Mouse (Mus musculus) MEL (cell line): ENCODE data around the gene Gm17651. TPM values are rescaled to one million over a fixed set of nuclear protein-coding genes. Genes with fewer than 3 reads are reported as not detected.
A peak's percentile ranks its signal among the peaks of the same experiment; 100 is the strongest.

Experiments used
- DNase-seq: peaks from one replicate; pipeline ENCODE4 v3.0.0; 2011; ENCODE audit warnings: low read depth, low spot score
- H3K27ac ChIP-seq: 2 replicates; pipeline ENCODE4 v1.5.1; 2012; ENCODE audit warnings: low read depth, mild to moderate bottlenecking, control low read depth, low read length, moderate library complexity; ENCODE audit not compliant: control insufficient read depth
- H3K27me3 ChIP-seq, 2 experiments: fragments of 150-350 bp in 1 of 2; sonication (generic) in 1 of 2; 2 replicates each; pipeline ENCODE4 v1.6.1; 2012; ENCODE audit warnings: low read length in 2 of 2, mild to moderate bottlenecking in 2 of 2, improper control_type of control experiment in 1 of 2, moderate library complexity in 1 of 2; ENCODE audit not compliant: insufficient read depth in 2 of 2, control insufficient read depth in 1 of 2
- H3K36me3 ChIP-seq, 2 experiments: 2 replicates each; pipeline ENCODE4 v1.6.1; 2012 to 2014; ENCODE audit warnings: low read length in 2 of 2, improper control_type of control experiment in 1 of 2, inconsistent platforms in 1 of 2, mild to moderate bottlenecking in 1 of 2; ENCODE audit not compliant: insufficient read depth in 2 of 2, control insufficient read depth in 1 of 2
- H3K4me1 ChIP-seq, 2 experiments: fragments of 150-350 bp in 1 of 2; sonication (generic) in 1 of 2; 2 replicates each; pipeline ENCODE4 v1.6.1; 2012; ENCODE audit warnings: low read length in 2 of 2, improper control_type of control experiment in 1 of 2, mild to moderate bottlenecking in 1 of 2; ENCODE audit not compliant: insufficient read depth in 2 of 2, control insufficient read depth in 1 of 2
- H3K4me3 ChIP-seq, 2 experiments: fragments of 150-350 bp in 1 of 2; sonication (generic) in 1 of 2; 2 replicates each; pipeline ENCODE4 v1.5.1; 2012; ENCODE audit warnings: low read depth in 2 of 2, low read length in 2 of 2, mild to moderate bottlenecking in 2 of 2, moderate library complexity in 2 of 2, control low read depth in 1 of 2, improper control_type of control experiment in 1 of 2; ENCODE audit not compliant: control insufficient read depth in 1 of 2, insufficient read depth in 1 of 2
- H3K79me2 ChIP-seq: 2 replicates; pipeline ENCODE4 v1.6.1; 2012; ENCODE audit warnings: mild to moderate bottlenecking, low read length, moderate library complexity; ENCODE audit not compliant: control insufficient read depth, poor library complexity, insufficient read depth
- H3K9ac ChIP-seq: 2 replicates; pipeline ENCODE4 v1.6.1; 2012; ENCODE audit warnings: low read depth, mild to moderate bottlenecking, control low read depth, low read length, moderate library complexity; ENCODE audit not compliant: control insufficient read depth, poor library complexity, severe bottlenecking
- H3K9me3 ChIP-seq: fragments of 150-350 bp; sonication (generic); replicated peaks from 2 replicates; pipeline ENCODE4 v1.6.1; 2012; ENCODE audit warnings: mild to moderate bottlenecking, low read length, improper control_type of control experiment, moderate library complexity; ENCODE audit not compliant: insufficient read depth
- BHLHE40 ChIP-seq: IDR thresholded peaks from 2 replicates; pipeline ENCODE4 v1.6.1; 2012; ENCODE audit warnings: low read depth, mild to moderate bottlenecking, inconsistent platforms, low read length, improper control_type of control experiment, borderline replicate concordance
- CHD2 ChIP-seq: IDR thresholded peaks from 2 replicates; pipeline ENCODE4 v1.6.1; 2011; ENCODE audit warnings: low read length, improper control_type of control experiment
- HCFC1 ChIP-seq: IDR thresholded peaks from 2 replicates; pipeline ENCODE4 v1.6.1; 2012; ENCODE audit warnings: low read depth, mild to moderate bottlenecking, inconsistent platforms, low read length, improper control_type of control experiment, moderate library complexity
- MAFK ChIP-seq: IDR thresholded peaks from 2 replicates; pipeline ENCODE4 v1.6.1; 2011; ENCODE audit warnings: low read depth, mild to moderate bottlenecking, low read length, improper control_type of control experiment, borderline replicate concordance
- MAX ChIP-seq: IDR thresholded peaks from 2 replicates; pipeline ENCODE4 v1.6.1; 2011; ENCODE audit warnings: low read length, improper control_type of control experiment
- MAZ ChIP-seq: IDR thresholded peaks from 2 replicates; pipeline ENCODE4 v1.6.1; 2012; ENCODE audit warnings: low read depth, mild to moderate bottlenecking, inconsistent platforms, low read length, improper control_type of control experiment
- MEF2A ChIP-seq: IDR thresholded peaks from 2 replicates; pipeline ENCODE4 v1.6.1; 2014; ENCODE audit warnings: low read depth, mild to moderate bottlenecking, inconsistent platforms, low read length, improper control_type of control experiment; ENCODE audit not compliant: poor library complexity, insufficient replicate concordance, severe bottlenecking; ENCODE audit errors: extremely low read depth
- MXI1 ChIP-seq: IDR thresholded peaks from 2 replicates; pipeline ENCODE4 v1.6.1; 2011; ENCODE audit warnings: mild to moderate bottlenecking, low read depth, low read length, improper control_type of control experiment
- NELFE ChIP-seq: IDR thresholded peaks from 2 replicates; pipeline ENCODE4 v1.6.1; 2011; ENCODE audit warnings: low read depth, low read length, improper control_type of control experiment
- POLR2AphosphoS2 ChIP-seq: IDR thresholded peaks from 2 replicates; pipeline ENCODE4 v1.6.1; 2011; ENCODE audit warnings: low read length, improper control_type of control experiment
- POLR2AphosphoS5 ChIP-seq: IDR thresholded peaks from 2 replicates; pipeline ENCODE4 v1.6.1; 2012; ENCODE audit warnings: low read depth, borderline replicate concordance, mild to moderate bottlenecking, inconsistent platforms, low read length, moderate library complexity, mixed read lengths
- RAD21 ChIP-seq: IDR thresholded peaks from 2 replicates; pipeline ENCODE4 v1.6.1; 2011; ENCODE audit warnings: mild to moderate bottlenecking, low read depth, low read length, improper control_type of control experiment
- UBTF ChIP-seq: IDR thresholded peaks from 2 replicates; pipeline ENCODE4 v1.6.1; 2012; ENCODE audit warnings: low read depth, mild to moderate bottlenecking, inconsistent platforms, low read length, improper control_type of control experiment, moderate library complexity, borderline replicate concordance; ENCODE audit not compliant: insufficient read depth
- polyA plus RNA-seq, 2 experiments: library from polyadenylated mRNA; stranded (reverse) in 1 of 2; unstranded in 1 of 2; fragments of >175 nt in 1 of 2; fragments of >200 nt in 1 of 2; gene quantifications; 2 replicates each; pipeline versions ENCODE4 v1.2.1 to v1.2.4; 2012; ENCODE audit warnings: low replicate concordance in 2 of 2, low read depth in 1 of 2; ENCODE audit not compliant: insufficient read length in 2 of 2, insufficient read depth in 1 of 2, missing spikeins in 1 of 2
- total RNA-seq: library from RNA; depleted of rRNA; stranded (reverse); fragments of 300-350 nt; gene quantifications from 2 replicates; pipeline ENCODE4 v1.2.3, GENCODE M21; 2012; rRNA removed

The Gm17651 gene
- total and polyA plus RNA-seq, 3 experiments: not detected

GRCm38 (mm10) chr3:97627893-97628292, 46.6 kb downstream of the Gm17651 start:
- H3K79me2 ChIP-seq: no peaks in the 10 kb centered on the region
- H3K27ac ChIP-seq: no peak overlapping the region
- H3K36me3 ChIP-seq: peaks cover 0 to 6% of the 10 kb centered on the region in 2 experiments; a peak in 2 of 4 replicates
- H3K4me1 ChIP-seq: peaks cover 2 to 12% of the 10 kb centered on the region in 2 experiments; a peak in 3 of 4 replicates
- TF ChIP-seq POLR2AphosphoS2: no peak
- no peak for TF ChIP-seq HCFC1
- no peak for TF ChIP-seq CHD2
- TF ChIP-seq BHLHE40: no peak
- no peak for TF ChIP-seq NELFE
- TF ChIP-seq MAX: no peak
- TF ChIP-seq POLR2AphosphoS5: no peak
- H3K9me3 ChIP-seq: no peaks in the 10 kb centered on the region
- peaks cover 10 to 13% of the 10 kb centered on the region in 2 experiments for H3K27me3 ChIP-seq
- no peak overlapping the region for H3K9ac ChIP-seq
- DNase-seq: no peak
- H3K4me3 ChIP-seq: peak overlapping the region in 1 of 2 experiments; percentile 28; a peak in 2 of 4 replicates

GRCm38 (mm10) chr3:97624611-97625010, 49.9 kb downstream of the Gm17651 start:
- TF ChIP-seq POLR2AphosphoS2 (no peak), UBTF (no peak), MEF2A (no peak), MXI1 (no peak), RAD21 (no peak), POLR2AphosphoS5 (no peak), MAFK (no peak), MAZ (no peak), HCFC1 (no peak)
- Histone ChIP-seq H3K27me3 (peaks cover 14 to 18% of the 10 kb centered on the region in 2 experiments), H3K27ac (no peak overlapping the region), H3K36me3 (peaks cover 0 to 6% of the 10 kb centered on the region in 2 experiments; a peak in 2 of 4 replicates), H3K79me2 (no peaks in the 10 kb centered on the region), H3K9ac (no peak overlapping the region), H3K9me3 (no peaks in the 10 kb centered on the region), H3K4me3 (no peak overlapping the region), H3K4me1 (peaks cover 2 to 12% of the 10 kb centered on the region in 2 experiments; a peak in 3 of 4 replicates)
- DNase-seq: no peak

Other genes starting within 250 kb of the Gm17651 start
- 54.5 and 59.1 TPM in 2 replicates for gene Chd1l, start 64.5 kb downstream of the Gm17651 start, total RNA-seq
- 10 to 100 TPM in 1 of 2 experiments, not detected in 1; 70.5 TPM for gene Chd1l, start 64.5 kb downstream of the Gm17651 start, polyA plus RNA-seq
- gene Fmo5, start 45.9 kb downstream of the Gm17651 start, total RNA-seq: 0.12 and 0.16 TPM in 2 replicates
- gene Fmo5, start 45.9 kb downstream of the Gm17651 start, polyA plus RNA-seq: under 1 TPM in 1 of 2 experiments, not detected in 1; 0.39 TPM
- 2.5 and 3.3 TPM in 2 replicates for gene Prkab2, start 16.5 kb downstream of the Gm17651 start, total RNA-seq
- gene Prkab2, start 16.5 kb downstream of the Gm17651 start, polyA plus RNA-seq: 1 to 10 TPM in 1 of 2 experiments, not detected in 1; 7.0 TPM
- gene Pde4dip, start 214.0 kb upstream of the Gm17651 start, total RNA-seq: 52.4 and 53.3 TPM in 2 replicates
- gene Pde4dip, start 214.0 kb upstream of the Gm17651 start, polyA plus RNA-seq: 10 to 100 TPM in 1 of 2 experiments, not detected in 1; 47.6 TPM
- gene Sec22b, start 226.5 kb upstream of the Gm17651 start, total RNA-seq: 35.3 and 36.8 TPM in 2 replicates
- 10 to 100 TPM in 1 of 2 experiments, not detected in 1; 43.3 TPM for gene Sec22b, start 226.5 kb upstream of the Gm17651 start, polyA plus RNA-seq